Comparison of ENCODE assay signal across 30 mouse cellular contexts in the genomic region with DNA sequence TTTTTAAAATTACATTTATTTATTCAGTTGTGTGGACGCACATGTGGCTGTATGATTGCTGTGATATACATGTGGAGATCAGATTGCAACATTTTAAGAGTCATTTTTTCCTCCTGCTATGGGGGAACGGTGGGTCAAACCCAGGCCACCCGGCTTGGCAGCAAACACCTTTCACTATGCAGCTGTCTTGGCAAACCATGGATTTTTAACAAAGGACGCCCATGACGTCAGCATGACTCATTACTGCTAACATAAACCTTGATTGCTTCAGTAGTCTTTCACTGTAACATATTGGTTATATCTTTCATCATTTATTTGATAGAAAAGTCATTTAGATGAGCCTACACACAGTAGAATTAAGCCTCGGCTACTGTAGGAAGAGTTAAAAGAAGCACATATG. TPM values are rescaled to one million over a fixed set of nuclear protein-coding genes. Genes with fewer than 3 reads are reported as not detected.
DNase-seq lines count a peak whose midpoint lies in the region; ATAC-seq and TF ChIP-seq lines count a peak whose summit lies in the region.
"Had no signal": no experiment of that assay in that cellular context is flagged by ENCODE, and none has a peak within 500 bp of the region (broad histone marks: within the 10 kb centered on the region; RNA-seq: fewer than 3 reads in every experiment).

No protein-coding gene starts in this region.

- peak; percentile 7 to 71 for DNase-seq in adrenal gland, adult (ENCODE audit: inconsistent age in 2 of 2, low spot score in 1 of 2)
- DNase-seq in adrenal gland, postnatal 25 days, result no peak
- peak; percentile 14 for DNase-seq in forebrain, embryonic 14.5 days (ENCODE audit: low spot score)
- DNase-seq in forebrain, embryonic 10.5 days (ENCODE audit: extremely low spot score, low spot score), result no peak
- peak; percentile 26 for DNase-seq in 416B (ENCODE audit: low read depth)
- peak; percentile 17 for DNase-seq in brain, embryonic 14.5 days (ENCODE audit: low read depth)
- no peak for DNase-seq in cerebellum, adult 9-10 months
- no peak for DNase-seq in gastrocnemius, adult 8-10 months (ENCODE audit: low spot score in 2 of 2)
- DNase-seq: cerebellum, adult 2 months; cerebellum, postnatal 25 days; gastrocnemius, postnatal 14 days; heart, postnatal 14 days; kidney, adult 18-20 months; kidney, postnatal 25 days; liver, embryonic 13.5 days; lung, adult 18-20 months; right cerebral cortex, postnatal 4 days; thymus, adult 2 months; thymus, postnatal 4 days had no signal

- no peak overlapping the region for H3K4me3 ChIP-seq in forebrain, embryonic 14.5 days (ENCODE audit: low read depth, low read length)
- no peak overlapping the region for H3K4me3 ChIP-seq in forebrain, embryonic 10.5 days
- H3K4me3 ChIP-seq: hindbrain, embryonic 10.5 days; hindbrain, embryonic 15.5 days; kidney, embryonic 15.5 days; left cerebral cortex, adult 2 months; limb, embryonic 15.5 days; liver, embryonic 13.5 days; midbrain, embryonic 12.5 days; neural tube, embryonic 13.5 days had no signal

- no peaks in the 10 kb centered on the region for H3K4me1 ChIP-seq in forebrain, embryonic 14.5 days (ENCODE audit: control insufficient read depth, insufficient read depth, low read length)
- no peaks in the 10 kb centered on the region for H3K4me1 ChIP-seq in forebrain, embryonic 10.5 days
- H3K4me1 ChIP-seq: hindbrain, embryonic 10.5 days; hindbrain, embryonic 15.5 days; kidney, embryonic 15.5 days; limb, embryonic 15.5 days; liver, embryonic 13.5 days; midbrain, embryonic 12.5 days; neural tube, embryonic 13.5 days had no signal

- H3K27ac ChIP-seq in forebrain, embryonic 14.5 days (ENCODE audit: low read depth, low read length), result no peak overlapping the region
- no peak overlapping the region for H3K27ac ChIP-seq in forebrain, embryonic 10.5 days
- H3K27ac ChIP-seq: hindbrain, embryonic 10.5 days; hindbrain, embryonic 15.5 days; kidney, embryonic 15.5 days; left cerebral cortex, adult 2 months; limb, embryonic 15.5 days; liver, embryonic 13.5 days; midbrain, embryonic 12.5 days; neural tube, embryonic 13.5 days had no signal

- no peaks in the 10 kb centered on the region for H3K36me3 ChIP-seq in forebrain, embryonic 14.5 days (ENCODE audit: control insufficient read depth, insufficient read depth, low read length)
- H3K36me3 ChIP-seq in forebrain, embryonic 10.5 days (replicated peaks), result no peaks in the 10 kb centered on the region
- H3K36me3 ChIP-seq: hindbrain, embryonic 10.5 days; hindbrain, embryonic 15.5 days; kidney, embryonic 15.5 days; limb, embryonic 15.5 days; liver, embryonic 13.5 days; midbrain, embryonic 12.5 days; neural tube, embryonic 13.5 days had no signal

- TF ChIP-seq POLR2A in brain, embryonic 14.5 days (IDR thresholded peaks at IDR 0.05; ENCODE audit: borderline replicate concordance, extremely low read depth, insufficient read depth, insufficient read length, poor library complexity, severe bottlenecking), result no peak

- no peak for TF ChIP-seq CTCF in brain, embryonic 14.5 days (IDR thresholded peaks at IDR 0.05; ENCODE audit: borderline replicate concordance, extremely low read depth, insufficient read depth, insufficient read length)

- no peaks in the 10 kb centered on the region for H3K9me3 ChIP-seq in forebrain, embryonic 14.5 days (replicated peaks; ENCODE audit: control insufficient read depth, low read length)
- H3K9me3 ChIP-seq in forebrain, embryonic 10.5 days, result no peaks in the 10 kb centered on the region
- H3K9me3 ChIP-seq: hindbrain, embryonic 10.5 days; hindbrain, embryonic 15.5 days; kidney, embryonic 15.5 days; limb, embryonic 15.5 days; liver, embryonic 13.5 days; midbrain, embryonic 12.5 days; neural tube, embryonic 13.5 days had no signal

- no peak overlapping the region for H3K9ac ChIP-seq in forebrain, embryonic 14.5 days (ENCODE audit: low read length)
- H3K9ac ChIP-seq: hindbrain, embryonic 15.5 days; kidney, embryonic 15.5 days; limb, embryonic 15.5 days; liver, embryonic 13.5 days; midbrain, embryonic 12.5 days; neural tube, embryonic 13.5 days had no signal

- no peak for ATAC-seq in forebrain, embryonic 14.5 days
- ATAC-seq: activated CD4-positive, CD25-positive, alpha-beta regulatory T cell, adult 4 months; forebrain, embryonic 16.5 days had no signal

- no peaks in the 10 kb centered on the region for H3K27me3 ChIP-seq in forebrain, embryonic 14.5 days (replicated peaks; ENCODE audit: control insufficient read depth, insufficient read depth, low read length)
- no peaks in the 10 kb centered on the region for H3K27me3 ChIP-seq in forebrain, embryonic 10.5 days (ENCODE audit: poor library complexity, severe bottlenecking)
- H3K27me3 ChIP-seq: hindbrain, embryonic 15.5 days; kidney, embryonic 15.5 days; limb, embryonic 15.5 days; liver, embryonic 13.5 days; midbrain, embryonic 12.5 days; neural tube, embryonic 13.5 days had no signal

- WGBS in forebrain, embryonic 14.5 days, result 64% methylated on average over 6 of the region's 6 CpGs
- WGBS in forebrain, embryonic 10.5 days, result 88% methylated on average over 6 of the region's 6 CpGs

- H3K4me2 ChIP-seq in forebrain, embryonic 14.5 days (ENCODE audit: low read length), result no peak overlapping the region
- H3K4me2 ChIP-seq: hindbrain, embryonic 15.5 days; kidney, embryonic 15.5 days; limb, embryonic 15.5 days; liver, embryonic 13.5 days; midbrain, embryonic 12.5 days; neural tube, embryonic 13.5 days had no signal

RNA-seq across cellular contexts. Expression of gene Nxph1, which starts 23.8 kb away (rescaled TPM):
- 0.43 and 1.2 TPM in 2 replicates for total RNA-seq in adrenal gland, postnatal 25 days (2021)
- 37.5 and 44.9 TPM in 2 replicates for polyA plus RNA-seq in forebrain, embryonic 14.5 days (2014; fragmentation: Nextera tagmentation; extraction: Ambion mirVana)
- 0.23 and 1.0 TPM in 2 replicates for polyA plus RNA-seq in forebrain, embryonic 10.5 days (2016; fragmentation: Nextera tagmentation; extraction: Ambion mirVana)
- 32.0 and 42.6 TPM in 2 replicates for polyA plus RNA-seq in brain, embryonic 14.5 days (2012; rRNA removed)
- not detected for total RNA-seq in gastrocnemius, adult 8-10 months (2022)
- total RNA-seq: gastrocnemius, postnatal 14 days; granulocyte monocyte progenitor cell, adult 5-6 weeks; heart, postnatal 14 days; megakaryocyte, adult 5-6 weeks had no signal
- polyA plus RNA-seq: activated CD4-positive, CD25-positive, alpha-beta regulatory T cell, adult 4 months had no signal

Comparison
In these comparisons a context has a peak if more than half of its experiments do, and no peak if none do; other contexts are left out.
1. DNase-seq: peak in adrenal gland, adult (2 of 2), forebrain, embryonic 14.5 days (single experiment), 416B (single experiment) and brain, embryonic 14.5 days (single experiment); none in adrenal gland, postnatal 25 days (single experiment), forebrain, embryonic 10.5 days (single experiment), cerebellum, adult 9-10 months (single experiment) and gastrocnemius, adult 8-10 months (0 of 2).
2. RNA of gene Nxph1, which starts 23.8 kb away (polyA plus RNA-seq): 32.0 to 42.6 TPM in brain, embryonic 14.5 days and 37.5 to 44.9 TPM in forebrain, embryonic 14.5 days; 0.23 to 1.0 TPM in forebrain, embryonic 10.5 days; every median in the first group is over 10 times any median in the second.